Mouse (Mus musculus): Measurements from ENCODE around the gene Irx2.
A peak's percentile ranks its signal among the peaks of the same experiment; 100 is the strongest.

Irx2 gene

DNA sequence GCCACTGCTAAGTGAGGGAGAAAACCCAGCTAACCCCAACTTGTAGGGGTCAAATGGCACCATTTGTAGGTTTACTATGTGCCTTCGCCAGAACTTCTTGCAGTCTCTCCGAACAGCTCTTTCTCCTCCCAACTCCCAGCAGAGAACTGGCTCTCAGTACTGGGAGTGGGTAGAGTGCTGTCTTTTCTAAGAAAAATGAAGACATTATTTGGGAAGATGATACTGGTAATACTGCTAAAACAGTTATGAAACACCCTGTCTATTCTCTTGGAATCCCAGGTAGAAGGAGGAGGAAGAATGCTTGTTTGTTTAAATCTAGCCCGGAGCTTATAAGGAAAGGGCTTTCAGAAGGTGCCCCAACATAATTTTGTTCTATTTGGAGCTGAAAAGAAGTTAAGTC is 8.9 kb downstream of the Irx2 start:
- DNase-seq = no peak

DNA sequence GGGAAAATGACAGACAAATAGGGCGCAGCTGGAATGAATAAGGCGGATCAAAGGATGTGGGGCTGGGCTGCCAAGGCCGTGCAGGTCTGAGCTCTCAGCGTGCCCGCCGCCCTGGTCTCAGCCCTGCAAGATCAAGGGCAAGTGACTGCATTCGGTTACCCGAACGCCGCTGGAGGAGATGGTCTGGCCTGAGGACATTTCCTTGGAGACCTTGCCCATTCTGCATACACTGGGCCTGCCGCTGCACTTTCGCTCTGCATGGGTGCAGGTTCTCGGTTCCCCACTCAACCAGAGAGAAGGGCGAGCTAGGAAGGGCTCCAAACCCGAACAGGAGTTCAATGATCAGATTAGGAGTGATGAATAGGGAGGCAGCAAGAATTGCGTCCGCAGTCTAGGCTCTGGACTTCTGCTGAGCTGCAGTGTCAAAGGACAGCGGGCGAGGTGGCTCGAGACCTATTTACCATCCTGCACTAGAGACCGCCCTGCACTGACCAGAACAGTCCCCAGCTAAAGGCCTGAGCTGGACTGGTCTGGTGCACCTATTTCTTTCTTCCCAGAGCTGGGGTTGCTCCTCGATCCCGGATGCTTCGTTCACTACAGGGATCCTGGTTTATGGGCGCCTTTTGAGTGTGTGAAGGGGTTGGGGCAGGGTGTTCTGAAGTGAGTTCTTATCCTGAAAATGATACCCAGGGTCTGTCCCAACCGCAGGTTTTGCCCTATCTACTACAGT is 9.9 kb downstream of the Irx2 start:
- DNase-seq = no peak

DNA sequence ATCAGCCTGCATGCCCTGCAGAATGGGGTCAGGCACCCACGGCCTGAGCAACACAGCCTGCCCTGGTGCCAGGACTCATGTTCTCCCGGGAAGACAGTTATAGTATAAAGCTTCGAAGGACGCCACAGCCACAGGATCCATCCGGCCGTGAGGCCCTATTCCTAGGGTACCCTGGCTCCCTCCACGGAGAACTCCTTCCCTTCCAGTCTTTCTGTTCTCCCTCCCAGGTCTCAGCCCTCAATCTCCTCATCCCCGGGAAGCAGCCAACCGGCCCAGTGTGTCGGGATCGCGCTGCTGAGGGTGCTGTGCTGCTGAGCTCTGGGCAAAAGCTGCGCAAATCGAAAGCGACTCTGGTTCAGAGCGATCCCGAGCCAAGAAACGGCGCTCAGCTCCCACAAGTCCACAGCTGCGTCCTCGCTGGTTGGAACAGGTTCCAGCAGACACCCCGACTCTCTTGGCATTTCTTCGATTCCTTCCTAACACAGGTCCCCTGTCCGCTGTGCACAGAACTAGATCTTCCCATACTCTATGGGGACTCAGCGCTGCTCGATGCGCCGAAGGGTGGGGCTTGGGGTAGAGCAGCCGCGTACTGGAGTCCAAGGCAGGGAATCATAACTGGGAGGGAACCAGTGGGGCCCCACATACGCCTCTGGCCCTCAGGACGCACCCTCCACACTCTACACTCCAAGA is 11.0 kb downstream of the Irx2 start:
- DNase-seq = no peak

DNA sequence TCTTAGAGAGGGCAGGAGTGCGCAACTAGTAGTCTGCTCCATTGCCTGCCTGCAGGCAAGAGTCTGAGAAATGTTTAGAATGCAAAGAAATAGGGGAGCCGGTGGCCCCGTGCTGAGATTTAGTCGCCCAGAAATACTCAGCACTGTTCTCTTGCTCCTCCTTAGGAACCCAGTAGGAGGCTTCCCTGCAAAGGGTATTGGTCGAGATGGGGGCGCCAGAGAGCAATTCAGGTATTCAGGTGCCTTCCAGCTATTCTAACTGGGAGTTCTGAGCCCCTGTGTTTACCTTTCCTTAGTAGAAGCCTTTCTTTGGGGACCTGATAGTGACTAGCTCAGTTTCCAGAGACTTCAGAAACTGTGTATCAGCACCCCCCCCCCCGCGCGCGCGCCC is 11.5 kb downstream of the Irx2 start:
- DNase-seq = peak; percentile 71

DNA sequence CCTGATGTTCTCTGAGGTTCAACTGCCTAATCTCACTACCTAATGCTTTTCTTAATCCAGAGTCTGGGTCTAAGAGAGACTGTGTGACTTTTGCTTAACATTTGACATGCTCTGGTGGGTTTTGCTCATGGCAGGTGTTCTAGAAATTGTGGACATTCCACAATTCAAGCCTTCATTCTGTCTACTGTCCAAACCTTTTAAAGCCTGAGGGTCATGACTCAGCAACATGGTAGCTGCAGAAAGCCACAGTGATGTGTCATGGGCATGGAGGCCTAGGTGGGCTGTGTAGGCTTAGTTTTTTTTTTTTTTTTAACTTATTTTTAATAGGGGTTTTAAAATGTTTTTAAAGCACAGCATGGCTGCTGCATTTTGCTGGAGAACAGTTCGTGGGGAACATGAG is 27.8 kb downstream of the Irx2 start:
- DNase-seq = no peak

- no peak for DNase-seq
These were observed 47.2 kb downstream of the Irx2 start for GRCm38 (mm10) chr13:72675826-72676225.

All from lung, postnatal 14 days (tissue).